8 mouse cellular contexts compared by ENCODE assay signal in genomic region chr6:124814448-124814847, GRCm38 (mm10). TPM values are rescaled to one million over a fixed set of nuclear protein-coding genes. Genes with fewer than 3 reads are reported as not detected.
DNase-seq lines count a peak whose midpoint lies in the region; ATAC-seq and TF ChIP-seq lines count a peak whose summit lies in the region.

No protein-coding gene starts in this region.

- H3K36me3 ChIP-seq in E14TG2a.4 (ENCODE audit: insufficient read depth, low read length), result peaks cover 85% of the 10 kb centered on the region
- H3K36me3 ChIP-seq in forebrain, embryonic 14.5 days (ENCODE audit: control insufficient read depth, insufficient read depth, low read length), result peaks cover 65% of the 10 kb centered on the region
- H3K36me3 ChIP-seq in liver, embryonic 13.5 days, result peaks cover 72% of the 10 kb centered on the region
- H3K36me3 ChIP-seq in stomach, postnatal 0 days (ENCODE audit: control insufficient read depth, insufficient read depth, low read length), result peaks cover 33% of the 10 kb centered on the region

- TF ChIP-seq CTCF in E14TG2a.4 (conservative IDR thresholded peaks at IDR 0.05; ENCODE audit: low read length), result no peak
- TF ChIP-seq CTCF in stomach, postnatal 0 days (IDR thresholded peaks at IDR 0.05; ENCODE audit: low read depth), result no peak

- no peak for TF ChIP-seq EP300 in stomach, postnatal 0 days (optimal IDR thresholded peaks at IDR 0.05)

- WGBS in forebrain, embryonic 14.5 days, result 42% methylated on average over 8 of the region's 8 CpGs
- WGBS in liver, embryonic 13.5 days (ENCODE audit: insufficient replicate concordance), result 41% methylated on average over 8 of the region's 8 CpGs
- 30% methylated on average over 8 of the region's 8 CpGs for WGBS in stomach, postnatal 0 days

- H3K4me1 ChIP-seq in E14TG2a.4 (replicated peaks; ENCODE audit: low read depth, low read length), result peaks cover 68% of the 10 kb centered on the region
- peaks cover 15% of the 10 kb centered on the region for H3K4me1 ChIP-seq in forebrain, embryonic 14.5 days (ENCODE audit: control insufficient read depth, insufficient read depth, low read length)
- H3K4me1 ChIP-seq in liver, embryonic 13.5 days (replicated peaks), result peaks cover 58% of the 10 kb centered on the region
- peaks cover 4% of the 10 kb centered on the region for H3K4me1 ChIP-seq in stomach, postnatal 0 days (replicated peaks; ENCODE audit: control insufficient read depth, insufficient read depth)

- peak overlapping the region; percentile 88; the same call in 1 of the 2 replicates for H3K9ac ChIP-seq in forebrain, embryonic 14.5 days (ENCODE audit: low read length)
- peak overlapping the region; percentile 84 for H3K9ac ChIP-seq in liver, embryonic 13.5 days
- H3K9ac ChIP-seq in stomach, postnatal 0 days (ENCODE audit: low read length), result peak overlapping the region; percentile 66; the same call in 1 of the 2 replicates

- H3K4me3 ChIP-seq in E14TG2a.4 (replicated peaks; ENCODE audit: low read length), result peak overlapping the region; percentile 87
- peak overlapping the region; percentile 60 for H3K4me3 ChIP-seq in forebrain, embryonic 14.5 days (ENCODE audit: low read depth, low read length)
- peak overlapping the region; percentile 73 for H3K4me3 ChIP-seq in liver, embryonic 13.5 days (replicated peaks)
- H3K4me3 ChIP-seq in stomach, postnatal 0 days (ENCODE audit: low read depth, low read length), result peak overlapping the region; percentile 59

- no peaks in the 10 kb centered on the region for H3K27me3 ChIP-seq in E14TG2a.4 (ENCODE audit: insufficient read depth, low read length)
- no peaks in the 10 kb centered on the region for H3K27me3 ChIP-seq in forebrain, embryonic 14.5 days (replicated peaks; ENCODE audit: control insufficient read depth, insufficient read depth, low read length)
- no peaks in the 10 kb centered on the region for H3K27me3 ChIP-seq in liver, embryonic 13.5 days
- H3K27me3 ChIP-seq in stomach, postnatal 0 days (ENCODE audit: control insufficient read depth, insufficient read depth, low read length), result no peaks in the 10 kb centered on the region

- peak; percentile 30 for ATAC-seq in forebrain, embryonic 14.5 days
- ATAC-seq in liver, embryonic 13.5 days (ENCODE audit: low read depth), result peak; percentile 10; the same call in 1 of the 2 replicates
- peak; percentile 16; the same call in 1 of the 2 replicates for ATAC-seq in stomach, postnatal 0 days (ENCODE audit: low FRiP score, low TSS enrichment)

- 0 out of 2 replicates have a peak overlapping the region, but pooled peaks have one; percentile 14 for H3K27ac ChIP-seq in forebrain, embryonic 14.5 days (ENCODE audit: low read depth, low read length)
- peak overlapping the region; percentile 89; the same call in 1 of the 2 replicates for H3K27ac ChIP-seq in liver, embryonic 13.5 days
- no peak overlapping the region for H3K27ac ChIP-seq in stomach, postnatal 0 days (replicated peaks)

- H3K9me3 ChIP-seq in E14TG2a.4 (ENCODE audit: low read length), result no peaks in the 10 kb centered on the region
- no peaks in the 10 kb centered on the region for H3K9me3 ChIP-seq in forebrain, embryonic 14.5 days (replicated peaks; ENCODE audit: control insufficient read depth, low read length)
- no peaks in the 10 kb centered on the region for H3K9me3 ChIP-seq in liver, embryonic 13.5 days (replicated peaks)
- no peaks in the 10 kb centered on the region for H3K9me3 ChIP-seq in stomach, postnatal 0 days (ENCODE audit: control insufficient read depth, low read length)

- peak; percentile 19 for DNase-seq in gastrocnemius, postnatal 10 days
- no peak for DNase-seq in gastrocnemius, postnatal 4 days (ENCODE audit: low spot score in 2 of 2)
- DNase-seq in forebrain, embryonic 14.5 days (ENCODE audit: low spot score), result no peak
- DNase-seq in liver, embryonic 13.5 days, result no peak
- DNase-seq in stomach, postnatal 0 days (ENCODE audit: low spot score), result no peak
- no peak for DNase-seq in urinary bladder, postnatal 36 days (ENCODE audit: low spot score in 2 of 2)
- no peak for DNase-seq in right cerebral cortex, postnatal 14 days

- H3K4me2 ChIP-seq in forebrain, embryonic 14.5 days (ENCODE audit: low read length), result peak overlapping the region; percentile 80
- H3K4me2 ChIP-seq in liver, embryonic 13.5 days, result peak overlapping the region; percentile 90
- peak overlapping the region; percentile 64 for H3K4me2 ChIP-seq in stomach, postnatal 0 days (replicated peaks; ENCODE audit: low read depth)

RNA-seq across cellular contexts. Expression of gene Tpi1, which starts 0.4 kb away (rescaled TPM):
- 1,000 to 10,000 TPM; 2,520 to 2,805 TPM for total RNA-seq in gastrocnemius, postnatal 10 days (2021)
- total RNA-seq in gastrocnemius, postnatal 4 days (2021), result 1,000 to 10,000 TPM; 2,059 to 2,144 TPM
- 417 and 461 TPM in 2 replicates for polyA plus RNA-seq in forebrain, embryonic 14.5 days (2014; fragmentation: Nextera tagmentation; extraction: Ambion mirVana)
- 461 and 495 TPM in 2 replicates for polyA plus RNA-seq in liver, embryonic 13.5 days (2015; fragmentation: Nextera tagmentation; extraction: Ambion mirVana)
- 463 and 465 TPM in 2 replicates for polyA plus RNA-seq in stomach, postnatal 0 days (2015; fragmentation: Nextera tagmentation; extraction: Ambion mirVana)

RNA-seq across cellular contexts. Expression of gene Spsb2, which starts 6.0 kb away (rescaled TPM):
- total RNA-seq in gastrocnemius, postnatal 10 days (2021), result 1 to 10 TPM; 3.5 to 6.5 TPM
- 10 to 100 TPM; 10.5 to 11.7 TPM for total RNA-seq in gastrocnemius, postnatal 4 days (2021)
- 4.7 and 5.3 TPM in 2 replicates for polyA plus RNA-seq in forebrain, embryonic 14.5 days (2014; fragmentation: Nextera tagmentation; extraction: Ambion mirVana)
- polyA plus RNA-seq in liver, embryonic 13.5 days (2015; fragmentation: Nextera tagmentation; extraction: Ambion mirVana), result 8.6 and 9.6 TPM in 2 replicates
- polyA plus RNA-seq in stomach, postnatal 0 days (2015; fragmentation: Nextera tagmentation; extraction: Ambion mirVana), result 18.8 and 18.9 TPM in 2 replicates

RNA-seq across cellular contexts. Expression of gene Usp5, which starts 14.8 kb away (rescaled TPM):
- 10 to 100 TPM; 66.2 to 66.4 TPM for total RNA-seq in gastrocnemius, postnatal 10 days (2021)
- total RNA-seq in gastrocnemius, postnatal 4 days (2021), result 10 to 100 TPM; 81.7 to 85.9 TPM
- polyA plus RNA-seq in forebrain, embryonic 14.5 days (2014; fragmentation: Nextera tagmentation; extraction: Ambion mirVana), result 154 and 174 TPM in 2 replicates
- polyA plus RNA-seq in liver, embryonic 13.5 days (2015; fragmentation: Nextera tagmentation; extraction: Ambion mirVana), result 63.5 and 67.5 TPM in 2 replicates
- polyA plus RNA-seq in stomach, postnatal 0 days (2015; fragmentation: Nextera tagmentation; extraction: Ambion mirVana), result 60.3 and 61.8 TPM in 2 replicates

RNA-seq across cellular contexts. Expression of gene Cdca3, which starts 14.9 kb away (rescaled TPM):
- total RNA-seq in gastrocnemius, postnatal 10 days (2021), result 10 to 100 TPM; 13.5 to 14.3 TPM
- total RNA-seq in gastrocnemius, postnatal 4 days (2021), result 10 to 100 TPM; 27.9 to 28.2 TPM
- 107 and 139 TPM in 2 replicates for polyA plus RNA-seq in forebrain, embryonic 14.5 days (2014; fragmentation: Nextera tagmentation; extraction: Ambion mirVana)
- 202 and 204 TPM in 2 replicates for polyA plus RNA-seq in liver, embryonic 13.5 days (2015; fragmentation: Nextera tagmentation; extraction: Ambion mirVana)
- 43.3 and 52.8 TPM in 2 replicates for polyA plus RNA-seq in stomach, postnatal 0 days (2015; fragmentation: Nextera tagmentation; extraction: Ambion mirVana)

RNA-seq across cellular contexts. Expression of gene Gnb3, which starts 25.6 kb away (rescaled TPM):
- total RNA-seq in gastrocnemius, postnatal 10 days (2021), result 1 to 10 TPM; 8.4 to 9.4 TPM
- total RNA-seq in gastrocnemius, postnatal 4 days (2021), result 10 to 100 TPM; 13.6 to 14.3 TPM
- 0.54 and 0.89 TPM in 2 replicates for polyA plus RNA-seq in forebrain, embryonic 14.5 days (2014; fragmentation: Nextera tagmentation; extraction: Ambion mirVana)
- polyA plus RNA-seq in liver, embryonic 13.5 days (2015; fragmentation: Nextera tagmentation; extraction: Ambion mirVana), result 0.16 and 0.23 TPM in 2 replicates
- 0.53 and 0.98 TPM in 2 replicates for polyA plus RNA-seq in stomach, postnatal 0 days (2015; fragmentation: Nextera tagmentation; extraction: Ambion mirVana)
